Mouse (Mus musculus) liver, postnatal 0 days (tissue): Measurements from ENCODE around the gene Klk1b1.
"Not testable (repeated sequence)": the region's sequence is repeated elsewhere in the genome, so short reads cannot be mapped to it uniquely, and the experiment has no call there.

Experiments used
- CTCF ChIP-seq: sonication (generic); IDR thresholded peaks from 2 replicates; pipeline ENCODE4 v1.5.1; 2016; ENCODE audit warnings: antibody characterized with exemption, low read depth
- EP300 ChIP-seq: IDR thresholded peaks from 2 replicates; pipeline ENCODE4 v1.6.1; 2016; ENCODE audit warnings: antibody characterized with exemption, low read depth, mild to moderate bottlenecking

DNA sequence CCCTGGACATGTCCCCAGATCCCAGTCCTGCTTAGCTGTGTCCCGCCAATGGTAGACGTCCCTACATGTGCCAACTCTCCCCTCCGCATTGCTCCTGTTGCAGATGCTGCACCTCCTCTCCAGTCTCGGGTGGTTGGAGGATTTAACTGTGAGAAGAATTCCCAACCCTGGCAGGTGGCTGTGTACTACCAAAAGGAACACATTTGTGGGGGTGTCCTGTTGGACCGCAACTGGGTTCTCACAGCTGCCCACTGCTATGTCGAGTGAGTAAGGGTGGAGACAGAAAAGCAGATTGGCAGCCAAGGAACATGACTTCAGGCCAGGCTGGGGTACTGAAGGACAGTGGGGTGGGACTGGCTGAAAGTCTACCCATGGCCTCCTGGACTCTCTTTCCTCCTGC, 48.1 kb downstream of the Klk1b1 start:
- not testable (repeated sequence) for TF ChIP-seq CTCF, EP300
